Mouse (Mus musculus) liver, embryonic 15.5 days (tissue): ENCODE data around the gene Tbc1d21. TPM values are rescaled to one million over a fixed set of nuclear protein-coding genes. Genes with fewer than 3 reads are reported as not detected.

Source experiments
- ATAC-seq: fragments of 200-750 bp; cut with Nextera tagmentation; 2 replicates; pipeline ENCODE4 v1.8.0; 2017; ENCODE audit warnings: moderate number of reproducible peaks, mild to moderate bottlenecking, moderate library complexity; ENCODE audit not compliant: insufficient read depth
- H3K27ac ChIP-seq: fragments of 300-500 bp; sonication (generic); replicated peaks from 2 replicates; pipeline ENCODE4 v1.5.1; 2015; ENCODE audit warnings: mild to moderate bottlenecking, inconsistent platforms
- H3K27me3 ChIP-seq: fragments of 300-500 bp; sonication (generic); 2 replicates; pipeline ENCODE4 v1.6.1; 2015; ENCODE audit warnings: mild to moderate bottlenecking, inconsistent platforms
- H3K36me3 ChIP-seq: fragments of 300-500 bp; sonication (generic); replicated peaks from 2 replicates; pipeline ENCODE4 v1.6.1; 2015; ENCODE audit warnings: moderate library complexity, mild to moderate bottlenecking, inconsistent platforms
- H3K4me1 ChIP-seq: fragments of 300-500 bp; sonication (generic); replicated peaks from 2 replicates; pipeline ENCODE4 v1.6.1; 2015; ENCODE audit warnings: inconsistent platforms
- H3K4me2 ChIP-seq: fragments of 300-500 bp; sonication (generic); 2 replicates; pipeline ENCODE4 v1.6.1; 2015; ENCODE audit warnings: moderate library complexity, mild to moderate bottlenecking, inconsistent platforms
- H3K4me3 ChIP-seq: fragments of 300-500 bp; sonication (generic); replicated peaks from 2 replicates; pipeline ENCODE4 v1.5.1; 2015; ENCODE audit warnings: mild to moderate bottlenecking, inconsistent platforms
- H3K9ac ChIP-seq: fragments of 300-500 bp; sonication (generic); 2 replicates; pipeline ENCODE4 v1.6.1; 2015; ENCODE audit warnings: moderate library complexity, mild to moderate bottlenecking, inconsistent platforms
- H3K9me3 ChIP-seq: fragments of 300-500 bp; sonication (generic); replicated peaks from 2 replicates; pipeline ENCODE4 v1.6.1; 2016; ENCODE audit warnings: inconsistent platforms
- WGBS: fragments of 180-500 bp; shearing (Covaris S2); methylation state at CpG from one replicate; pipeline ENCODE4 v1.1.7; 2015; ENCODE audit warnings: mixed read lengths; ENCODE audit not compliant: insufficient replicate concordance; 5-methylcytosine and 5-hydroxymethylcytosine counted together
- polyA plus RNA-seq: library from polyadenylated mRNA; unstranded; fragments of >200 nt; fragmentation: Nextera tagmentation; extraction: Ambion mirVana; gene quantifications from 2 replicates; pipeline ENCODE4 v1.2.1, GENCODE M21; 2015

The Tbc1d21 gene
- polyA plus RNA-seq, 1 experiment from 2014 or later = not detected

DNA sequence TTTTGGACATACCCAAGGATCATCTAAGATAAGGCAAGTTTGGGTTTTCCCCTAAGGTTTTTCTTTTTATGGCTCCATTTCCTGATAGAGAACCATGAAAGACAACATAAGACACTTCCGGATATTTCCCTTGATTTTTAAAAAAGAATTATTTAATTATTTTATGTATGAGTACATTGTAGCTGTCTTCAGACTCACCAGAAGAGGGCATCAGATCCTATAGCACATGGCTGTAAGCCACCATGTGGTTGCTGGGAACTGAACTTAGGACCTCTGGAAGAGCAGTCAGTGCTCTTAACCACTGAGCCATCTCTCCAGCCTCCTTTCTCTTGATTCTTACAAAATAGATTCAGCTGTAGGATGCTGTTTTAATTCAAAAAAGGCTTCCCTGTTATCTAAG is 28.5 kb downstream of the Tbc1d21 start:
- Histone ChIP-seq H3K27ac (no peak overlapping the region), H3K36me3 (no peaks in the 10 kb centered on the region), H3K4me3 (no peak overlapping the region), H3K4me1 (no peaks in the 10 kb centered on the region), H3K4me2 (no peak overlapping the region), H3K27me3 (no peaks in the 10 kb centered on the region), H3K9me3 (no peaks in the 10 kb centered on the region), H3K9ac (no peak overlapping the region)
- no peak for ATAC-seq
- 65% methylated on average over 1 of the region's 1 CpGs for WGBS

DNA sequence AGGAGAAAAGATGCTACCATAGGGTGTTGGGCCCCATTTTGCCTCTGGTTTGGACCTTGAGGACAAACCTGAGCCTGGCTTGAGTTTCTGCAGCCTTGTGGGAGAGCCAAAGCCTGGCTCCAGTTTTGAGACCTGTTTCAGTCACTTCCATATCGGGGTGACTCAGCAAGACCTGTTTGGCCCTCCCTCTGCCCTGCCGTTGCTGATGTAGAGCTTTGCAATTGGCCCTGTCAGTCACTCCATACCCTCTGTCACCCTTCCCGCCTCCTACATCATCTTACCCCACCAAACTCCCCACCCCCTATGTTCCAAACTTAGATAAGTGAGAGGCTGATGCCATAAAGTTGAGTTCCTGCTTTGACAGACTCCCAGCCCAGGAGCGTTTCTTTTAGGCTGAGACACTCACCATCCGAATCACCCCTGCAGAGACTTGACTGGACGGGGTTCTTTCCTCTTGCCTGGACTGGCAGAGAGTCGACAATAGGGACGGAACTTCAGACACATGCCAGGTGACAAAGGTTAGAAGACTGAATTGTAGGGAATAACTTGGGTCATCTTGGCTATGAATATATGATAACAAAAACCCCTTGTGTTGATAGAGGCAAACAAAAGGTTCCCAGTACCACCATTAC is 33.5 kb downstream of the Tbc1d21 start:
- WGBS = 46% methylated on average over 8 of the region's 8 CpGs
- no peak for ATAC-seq
- H3K4me3 ChIP-seq = no peak overlapping the region
- H3K27ac ChIP-seq = no peak overlapping the region
- no peak overlapping the region for H3K9ac ChIP-seq
- no peaks in the 10 kb centered on the region for H3K36me3 ChIP-seq
- H3K27me3 ChIP-seq = no peaks in the 10 kb centered on the region
- no peak overlapping the region for H3K4me2 ChIP-seq
- no peaks in the 10 kb centered on the region for H3K4me1 ChIP-seq
- no peaks in the 10 kb centered on the region for H3K9me3 ChIP-seq

DNA sequence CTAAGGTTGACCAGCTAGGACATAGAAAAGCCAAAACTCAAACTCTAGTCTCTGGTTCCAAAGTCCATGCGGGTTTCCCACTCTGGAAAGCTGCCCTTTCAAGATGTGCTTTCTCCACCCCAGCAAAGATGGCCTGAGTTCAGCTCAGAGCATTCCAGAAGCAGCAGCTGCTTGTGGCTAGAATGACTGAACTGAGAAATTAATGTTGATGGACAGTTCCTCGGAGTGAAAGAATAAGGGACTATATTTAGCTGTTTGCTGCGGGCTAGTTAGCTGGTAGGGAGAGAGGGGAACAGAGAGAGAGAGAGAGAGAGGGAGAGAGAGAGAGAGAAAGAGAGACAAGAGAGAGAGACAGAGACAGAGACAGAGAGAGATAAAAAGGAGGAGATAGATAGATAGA is 39.0 kb downstream of the Tbc1d21 start:
- H3K4me2 ChIP-seq = no peak overlapping the region
- no peaks in the 10 kb centered on the region for H3K36me3 ChIP-seq
- no peaks in the 10 kb centered on the region for H3K9me3 ChIP-seq
- peaks cover 6% of the 10 kb centered on the region; the same call in 1 of the 2 replicates for H3K27me3 ChIP-seq
- H3K9ac ChIP-seq = no peak overlapping the region
- ATAC-seq = no peak
- no peaks in the 10 kb centered on the region for H3K4me1 ChIP-seq
- no peak overlapping the region for H3K4me3 ChIP-seq
- no peak overlapping the region for H3K27ac ChIP-seq
- 40% methylated on average over 3 of the region's 3 CpGs for WGBS

DNA sequence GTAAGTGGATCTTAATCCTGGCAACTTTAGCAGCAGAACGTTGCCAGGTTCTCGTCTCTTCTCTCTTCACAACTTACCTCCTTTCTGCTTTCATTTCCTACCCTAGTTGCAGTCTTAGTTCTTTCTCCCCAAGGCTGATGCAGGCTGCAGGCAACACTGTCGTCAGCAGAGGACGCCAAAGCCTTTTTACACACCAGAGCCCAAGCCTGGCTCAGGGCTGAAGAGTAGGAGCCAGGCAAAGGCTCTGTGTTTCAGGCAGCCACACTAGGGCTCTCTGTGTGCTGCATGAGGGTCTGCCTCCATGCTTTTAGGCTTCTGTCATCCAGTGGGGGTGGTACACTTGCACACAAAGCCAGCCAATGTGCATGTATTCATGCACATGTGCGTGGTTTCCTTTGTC is 40.0 kb downstream of the Tbc1d21 start:
- ATAC-seq = no peak
- Histone ChIP-seq H3K27ac (no peak overlapping the region), H3K9ac (no peak overlapping the region), H3K9me3 (no peaks in the 10 kb centered on the region), H3K4me2 (no peak overlapping the region), H3K36me3 (no peaks in the 10 kb centered on the region), H3K4me3 (no peak overlapping the region), H3K27me3 (peaks cover 6% of the 10 kb centered on the region; the same call in 1 of the 2 replicates), H3K4me1 (no peaks in the 10 kb centered on the region)
- 13% methylated on average over 5 of the region's 5 CpGs for WGBS

DNA sequence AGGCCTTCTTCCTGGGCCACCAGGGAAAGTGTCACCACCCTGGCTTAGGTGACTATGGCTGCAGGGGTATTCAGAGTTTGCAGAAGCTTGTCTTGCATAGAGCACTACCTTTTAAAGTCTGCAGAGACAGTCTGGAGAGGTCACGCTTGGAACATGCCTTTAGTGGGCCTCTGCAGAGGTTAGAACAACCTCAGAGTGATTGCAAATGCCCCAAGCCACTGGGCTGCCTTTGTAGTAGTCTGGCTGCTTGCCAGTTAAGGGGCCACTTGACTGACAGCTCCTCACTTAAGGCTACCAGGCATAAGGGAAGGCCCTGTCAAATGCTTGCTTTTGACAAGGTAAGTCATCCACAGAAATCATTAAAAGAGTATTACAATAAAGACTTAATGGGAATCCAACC is 42.9 kb downstream of the Tbc1d21 start:
- H3K4me3 ChIP-seq = no peak overlapping the region
- no peak overlapping the region for H3K27ac ChIP-seq
- H3K4me1 ChIP-seq = no peaks in the 10 kb centered on the region
- H3K4me2 ChIP-seq = no peak overlapping the region
- H3K36me3 ChIP-seq = no peaks in the 10 kb centered on the region
- ATAC-seq = no peak
- 42% methylated on average over 1 of the region's 1 CpGs for WGBS
- peaks cover 6% of the 10 kb centered on the region; the same call in 1 of the 2 replicates for H3K27me3 ChIP-seq
- no peaks in the 10 kb centered on the region for H3K9me3 ChIP-seq
- no peak overlapping the region for H3K9ac ChIP-seq

DNA sequence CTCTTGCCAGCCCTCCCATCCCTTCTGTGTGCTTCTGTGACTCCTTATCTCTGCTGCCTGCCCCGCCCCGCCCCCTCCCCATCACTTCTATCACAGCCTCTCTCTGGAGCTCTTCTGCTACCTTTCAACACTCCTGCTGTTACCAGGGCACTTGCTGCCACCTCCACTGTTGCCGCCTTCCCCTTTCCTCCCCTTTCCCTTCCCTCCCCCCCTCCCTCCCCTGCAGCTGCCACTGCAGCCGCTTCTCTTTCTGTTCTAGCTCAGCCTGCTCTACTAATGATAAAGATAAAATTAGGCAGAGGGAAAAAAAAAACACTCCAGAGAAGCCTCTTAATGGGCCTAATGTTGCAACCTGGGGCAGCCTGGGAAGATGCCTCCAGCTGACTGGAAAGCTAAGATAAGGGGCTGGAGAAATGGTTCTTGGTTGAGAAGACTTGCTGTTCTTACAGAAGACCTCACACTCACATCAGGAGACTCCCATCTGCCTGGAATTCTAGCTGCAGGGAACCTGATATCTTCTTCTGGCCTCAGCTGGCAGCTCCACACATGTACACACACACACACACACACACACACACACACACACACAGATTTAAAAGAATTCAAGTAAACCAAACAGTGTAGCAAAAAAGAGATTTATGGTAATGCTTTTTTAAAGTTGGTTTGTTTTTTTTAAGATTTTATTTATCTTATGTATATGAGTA is 43.6 kb downstream of the Tbc1d21 start:
- WGBS = 13% methylated on average over 4 of the region's 4 CpGs
- Histone ChIP-seq H3K27me3 (peaks cover 6% of the 10 kb centered on the region; the same call in 1 of the 2 replicates), H3K4me1 (no peaks in the 10 kb centered on the region), H3K9me3 (no peaks in the 10 kb centered on the region), H3K4me2 (no peak overlapping the region), H3K9ac (no peak overlapping the region), H3K27ac (no peak overlapping the region), H3K4me3 (no peak overlapping the region), H3K36me3 (no peaks in the 10 kb centered on the region)
- no peak for ATAC-seq

DNA sequence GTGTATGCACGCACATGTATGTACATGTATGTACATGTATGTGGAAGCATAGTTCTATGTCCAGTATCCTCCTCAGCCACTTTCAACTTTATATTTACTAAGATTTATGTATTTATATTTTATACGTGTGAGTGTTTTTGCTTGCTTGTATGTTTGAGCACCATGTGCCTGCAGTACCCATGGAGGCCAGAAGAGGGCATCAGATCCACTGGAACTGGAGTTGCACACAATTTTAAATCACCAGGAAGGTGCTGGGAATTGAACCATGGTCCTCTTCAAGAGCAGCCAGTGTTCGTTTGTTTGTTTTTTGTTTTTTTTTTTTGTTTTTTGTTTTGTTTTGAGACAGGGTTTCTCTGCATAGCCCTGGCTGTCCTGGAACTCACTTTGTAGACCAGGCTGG is 48.6 kb downstream of the Tbc1d21 start:
- Histone ChIP-seq H3K4me2 (no peak overlapping the region), H3K9me3 (no peaks in the 10 kb centered on the region), H3K4me1 (no peaks in the 10 kb centered on the region), H3K27ac (no peak overlapping the region), H3K36me3 (no peaks in the 10 kb centered on the region), H3K9ac (no peak overlapping the region), H3K4me3 (no peak overlapping the region), H3K27me3 (no peaks in the 10 kb centered on the region)
- no peak for ATAC-seq
- WGBS = 74% methylated on average over 3 of the region's 3 CpGs

DNA sequence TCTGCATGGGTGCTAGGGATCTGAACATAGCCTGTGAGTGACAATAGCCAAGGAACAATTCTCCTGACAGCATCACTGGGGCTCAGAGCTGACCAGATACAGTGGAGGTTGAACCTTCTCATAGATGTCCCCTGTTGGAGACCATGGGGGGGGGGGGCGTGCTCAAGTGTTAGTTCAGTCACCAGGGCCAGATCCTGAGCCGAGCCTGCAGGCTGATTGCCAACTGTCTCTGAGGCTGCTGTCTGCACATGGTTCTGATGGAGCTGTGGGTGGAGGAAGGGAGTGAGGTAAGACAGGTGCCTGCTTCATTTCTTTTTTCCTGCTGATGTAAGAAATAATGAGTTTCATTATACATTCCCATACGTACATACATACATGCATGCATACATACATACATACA is 51.9 kb downstream of the Tbc1d21 start:
- Histone ChIP-seq H3K27me3 (peaks cover 13% of the 10 kb centered on the region), H3K9ac (no peak overlapping the region), H3K9me3 (no peaks in the 10 kb centered on the region), H3K4me1 (no peaks in the 10 kb centered on the region), H3K4me2 (no peak overlapping the region), H3K36me3 (no peaks in the 10 kb centered on the region), H3K27ac (no peak overlapping the region), H3K4me3 (no peak overlapping the region)
- ATAC-seq = no peak
- WGBS = 50% methylated on average over 3 of the region's 3 CpGs

DNA sequence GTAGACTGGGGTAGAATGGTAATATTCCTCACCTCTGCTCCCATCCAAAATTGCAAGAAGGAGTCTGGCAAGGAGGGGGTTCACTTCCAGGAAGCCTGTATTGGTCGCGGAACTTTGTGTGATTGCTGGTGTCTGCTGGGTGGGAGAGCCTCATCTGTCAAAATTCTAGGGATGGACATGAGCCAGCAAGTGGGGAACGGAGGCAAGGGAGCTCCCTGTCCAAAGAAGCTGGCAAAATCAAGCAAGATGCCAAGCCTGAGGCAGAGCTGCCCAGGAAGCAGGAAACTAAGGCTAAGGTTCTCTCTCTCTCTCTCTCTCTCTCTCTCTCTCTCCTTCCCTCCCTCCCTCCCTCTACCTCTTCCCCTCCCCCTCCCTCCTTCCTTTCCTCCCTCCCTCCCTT is 52.9 kb downstream of the Tbc1d21 start:
- no peak for ATAC-seq
- WGBS = 47% methylated on average over 3 of the region's 3 CpGs
- Histone ChIP-seq H3K27ac (no peak overlapping the region), H3K27me3 (peaks cover 22% of the 10 kb centered on the region), H3K9me3 (no peaks in the 10 kb centered on the region), H3K9ac (no peak overlapping the region), H3K4me2 (no peak overlapping the region), H3K4me3 (no peak overlapping the region), H3K36me3 (no peaks in the 10 kb centered on the region), H3K4me1 (peaks cover 6% of the 10 kb centered on the region; the same call in 1 of the 2 replicates)

DNA sequence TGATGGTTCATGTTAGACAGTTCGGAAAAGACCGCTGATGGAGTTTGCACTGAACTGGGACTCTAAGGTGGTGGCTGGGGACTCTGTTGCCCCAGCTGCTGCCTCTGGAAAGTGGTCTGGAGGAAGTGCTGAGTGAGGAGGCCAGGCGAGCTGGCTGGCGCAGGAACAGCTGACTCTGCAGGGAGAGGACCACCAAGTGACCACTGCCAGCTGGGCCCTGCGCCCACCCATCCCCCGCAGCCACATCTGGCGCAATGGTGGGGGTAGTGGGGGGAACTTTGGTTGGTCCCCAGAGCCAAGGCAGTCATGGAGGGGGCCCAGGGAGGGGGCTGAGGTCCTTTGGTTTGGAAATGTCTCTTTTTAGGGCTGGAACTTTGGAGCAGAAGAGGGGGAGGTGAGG is 53.5 kb downstream of the Tbc1d21 start:
- H3K4me3 ChIP-seq = no peak overlapping the region
- WGBS = 47% methylated on average over 7 of the region's 7 CpGs
- H3K4me1 ChIP-seq = peaks cover 11% of the 10 kb centered on the region
- H3K9ac ChIP-seq = no peak overlapping the region
- no peak overlapping the region for H3K27ac ChIP-seq
- no peak overlapping the region for H3K4me2 ChIP-seq
- peaks cover 28% of the 10 kb centered on the region for H3K27me3 ChIP-seq
- no peak for ATAC-seq
- H3K9me3 ChIP-seq = no peaks in the 10 kb centered on the region
- H3K36me3 ChIP-seq = no peaks in the 10 kb centered on the region

DNA sequence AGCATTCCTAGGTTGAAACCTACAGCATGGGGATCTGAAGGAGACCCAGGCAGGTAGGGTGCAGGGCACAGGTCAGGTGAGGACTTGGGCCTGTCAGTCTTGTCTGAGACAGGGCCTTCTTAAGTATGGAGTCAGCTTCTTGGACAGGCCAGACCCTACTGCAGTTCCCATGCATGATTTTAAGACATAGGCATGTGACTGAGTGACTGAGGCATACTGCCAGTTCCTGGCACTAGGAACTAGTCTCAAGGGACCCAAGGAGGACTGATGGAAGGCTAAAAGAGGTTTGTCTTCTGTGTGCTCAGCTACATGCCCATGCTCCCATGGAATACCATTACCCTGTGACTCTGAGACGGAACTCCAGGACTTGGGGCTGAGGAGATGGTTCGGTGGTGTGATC is 54.4 kb downstream of the Tbc1d21 start:
- ATAC-seq = no peak
- Histone ChIP-seq H3K4me3 (no peak overlapping the region), H3K36me3 (no peaks in the 10 kb centered on the region), H3K27me3 (peaks cover 38% of the 10 kb centered on the region), H3K4me1 (peaks cover 11% of the 10 kb centered on the region), H3K4me2 (no peak overlapping the region), H3K9ac (no peak overlapping the region), H3K9me3 (no peaks in the 10 kb centered on the region), H3K27ac (no peak overlapping the region)
- WGBS = 58% methylated on average over 2 of the region's 2 CpGs
